Mouse (Mus musculus) forebrain, embryonic 16.5 days (tissue): ENCODE data around the gene Arhgap44. TPM values are rescaled to one million over a fixed set of nuclear protein-coding genes. Genes with fewer than 3 reads are reported as not detected.

Experiments
- ATAC-seq: fragments of 200-750 bp; cut with Nextera tagmentation; 2 replicates; pipeline ENCODE4 v1.8.0; 2017; ENCODE audit warnings: mild to moderate bottlenecking, moderate library complexity
- H3K27ac ChIP-seq: fragments of 300-500 bp; sonication (generic); 2 replicates; pipeline ENCODE4 v1.5.1; 2014; ENCODE audit warnings: low read length, control low read depth
- H3K27me3 ChIP-seq: fragments of 300-500 bp; sonication (generic); replicated peaks from 2 replicates; pipeline ENCODE4 v1.6.1; 2014; ENCODE audit warnings: low read length; ENCODE audit not compliant: control insufficient read depth, insufficient read depth
- H3K36me3 ChIP-seq: fragments of 300-500 bp; sonication (generic); 2 replicates; pipeline ENCODE4 v1.6.1; 2014; ENCODE audit not compliant: control insufficient read depth, insufficient read depth
- H3K4me1 ChIP-seq: fragments of 300-500 bp; sonication (generic); replicated peaks from 2 replicates; pipeline ENCODE4 v1.6.1; 2014; ENCODE audit warnings: low read length; ENCODE audit not compliant: control insufficient read depth, insufficient read depth
- H3K4me2 ChIP-seq: fragments of 300-500 bp; sonication (generic); 2 replicates; pipeline ENCODE4 v1.6.1; 2014; ENCODE audit warnings: mild to moderate bottlenecking, low read length, control low read depth
- H3K4me3 ChIP-seq: fragments of 300-500 bp; sonication (generic); replicated peaks from 2 replicates; pipeline ENCODE4 v1.5.1; 2014; ENCODE audit warnings: mild to moderate bottlenecking, low read length, control low read depth
- H3K9ac ChIP-seq: fragments of 300-500 bp; sonication (generic); replicated peaks from 2 replicates; pipeline ENCODE4 v1.6.1; 2014; ENCODE audit warnings: low read depth, low read length, control low read depth
- H3K9me3 ChIP-seq: fragments of 300-500 bp; sonication (generic); 2 replicates; pipeline ENCODE4 v1.6.1; 2016; ENCODE audit warnings: low read length; ENCODE audit not compliant: control insufficient read depth
- WGBS: fragments of 180-500 bp; shearing (Covaris S2); extraction: QIAGEN DNeasy Blood & Tissue Kit; methylation state at CpG from one replicate; pipeline ENCODE4 v1.1.7; 2014; 5-methylcytosine and 5-hydroxymethylcytosine counted together
- polyA plus RNA-seq: library from polyadenylated mRNA; unstranded; fragments of >200 nt; fragmentation: Nextera tagmentation; extraction: Ambion mirVana; gene quantifications from 2 replicates; pipeline ENCODE4 v1.2.1, GENCODE M21; 2015

The Arhgap44 gene
- polyA plus RNA-seq, 1 experiment from 2014 or later = 12.4 TPM

- peak; percentile 100 for ATAC-seq
- H3K4me1 ChIP-seq = peaks cover 14% of the 10 kb centered on the region
- peak within 1 kb of the TSS; percentile 50; the same call in 1 of the 2 replicates for H3K27ac ChIP-seq
- no peaks in the 10 kb centered on the region for H3K9me3 ChIP-seq
- peak within 1 kb of the TSS; percentile 75 for H3K9ac ChIP-seq
- under 1% methylated on average over 65 of the region's 65 CpGs for WGBS
- H3K27me3 ChIP-seq = no peaks in the 10 kb centered on the region; the same call in 1 of the 2 replicates
- peak within 1 kb of the TSS; percentile 81 for H3K4me2 ChIP-seq
- peaks cover 6% of the 10 kb centered on the region; the same call in 1 of the 2 replicates for H3K36me3 ChIP-seq
- H3K4me3 ChIP-seq = peak within 1 kb of the TSS; percentile 86
These were observed 183.9 kb downstream of the Arhgap44 start, which contains the start of gene Elac2 for GRCm38 (mm10) chr11:64978720-64979488. Gene Elac2 (plus strand): TSS chr11:64979038.

DNA sequence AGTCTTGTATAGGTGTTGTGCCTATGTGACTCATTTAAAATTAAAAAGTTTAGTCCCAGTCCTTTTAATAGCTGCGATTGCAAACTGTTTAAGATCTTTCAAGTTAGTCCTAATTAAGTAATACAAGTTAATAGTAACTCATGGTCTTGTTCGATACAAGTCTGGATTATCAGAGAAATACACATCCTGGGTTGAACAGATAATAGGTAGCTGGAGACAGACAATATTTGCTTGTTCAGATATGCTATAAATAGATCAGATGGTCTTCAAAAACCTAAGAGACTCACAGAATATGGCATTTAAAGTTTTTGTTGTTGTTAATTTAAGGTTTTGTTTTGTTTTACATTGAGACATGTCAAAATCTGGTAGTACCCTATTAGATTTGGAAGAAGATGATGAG lies 190.3 kb downstream of the Arhgap44 start:
- peaks cover 3% of the 10 kb centered on the region; the same call in 1 of the 2 replicates for H3K4me1 ChIP-seq
- no peak overlapping the region for H3K9ac ChIP-seq
- no peak overlapping the region for H3K27ac ChIP-seq
- no peaks in the 10 kb centered on the region for H3K9me3 ChIP-seq
- no peak overlapping the region for H3K4me3 ChIP-seq
- H3K36me3 ChIP-seq = no peaks in the 10 kb centered on the region
- WGBS = 69% methylated on average over 2 of the region's 2 CpGs
- no peak overlapping the region for H3K4me2 ChIP-seq
- no peak for ATAC-seq
- H3K27me3 ChIP-seq = peaks cover 11% of the 10 kb centered on the region

DNA sequence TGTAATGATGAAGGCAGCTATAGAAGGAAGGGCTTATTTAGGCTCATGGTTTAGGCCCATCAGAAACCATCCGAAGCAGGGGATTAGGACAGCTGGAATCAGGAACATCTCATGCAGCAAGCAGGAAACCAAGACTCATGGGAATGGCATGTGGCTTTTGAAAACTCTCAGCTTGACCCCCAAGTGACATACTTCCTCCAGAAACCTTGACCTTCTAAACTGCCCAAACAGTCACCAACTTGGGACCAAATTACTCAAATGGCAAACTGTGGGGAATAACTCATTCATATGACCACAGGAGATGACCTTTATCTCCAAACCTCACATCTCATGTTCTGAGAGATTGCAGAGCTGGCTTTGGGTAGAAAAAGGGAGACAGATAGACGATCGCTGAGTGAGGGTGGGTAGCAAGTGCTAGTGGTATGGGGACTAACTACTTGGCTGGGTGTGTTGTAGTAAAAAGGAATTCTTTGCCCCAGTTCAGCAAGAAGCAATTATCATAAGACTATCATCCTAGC lies 191.2 kb downstream of the Arhgap44 start:
- Histone ChIP-seq H3K36me3 (no peaks in the 10 kb centered on the region), H3K4me3 (no peak overlapping the region), H3K4me2 (no peak overlapping the region), H3K27me3 (peaks cover 11% of the 10 kb centered on the region), H3K27ac (no peak overlapping the region), H3K4me1 (peaks cover 3% of the 10 kb centered on the region; the same call in 1 of the 2 replicates), H3K9ac (no peak overlapping the region), H3K9me3 (no peaks in the 10 kb centered on the region)
- no peak for ATAC-seq
- WGBS = 75% methylated on average over 3 of the region's 3 CpGs

- no peak for ATAC-seq
- 63% methylated on average over 4 of the region's 4 CpGs for WGBS
- Histone ChIP-seq H3K9me3 (no peaks in the 10 kb centered on the region), H3K36me3 (no peaks in the 10 kb centered on the region), H3K4me1 (peaks cover 3% of the 10 kb centered on the region; the same call in 1 of the 2 replicates), H3K9ac (no peak overlapping the region), H3K27ac (no peak overlapping the region), H3K4me2 (no peak overlapping the region), H3K27me3 (peaks cover 11% of the 10 kb centered on the region), H3K4me3 (no peak overlapping the region)
These were observed 193.8 kb downstream of the Arhgap44 start for GRCm38 (mm10) chr11:64968939-64969342.

DNA sequence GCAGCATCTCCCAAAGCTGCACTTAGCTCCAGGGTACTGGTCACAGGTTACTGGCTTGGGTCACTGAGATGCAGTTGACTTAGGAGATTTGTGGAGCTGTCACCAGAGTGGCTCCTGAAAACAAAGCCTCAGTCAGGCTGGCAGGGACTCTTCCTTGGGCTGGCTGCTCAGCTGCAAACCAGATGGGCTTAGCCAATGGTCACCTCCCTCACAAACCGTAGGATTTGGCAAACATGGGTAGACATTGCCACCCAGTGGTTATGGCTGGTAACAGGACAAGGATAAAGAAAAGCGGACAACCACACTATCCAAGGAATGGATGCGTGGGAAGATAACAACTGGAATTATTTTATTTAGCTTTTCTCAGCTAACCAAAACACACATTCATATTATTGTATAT lies 194.3 kb downstream of the Arhgap44 start:
- no peaks in the 10 kb centered on the region for H3K9me3 ChIP-seq
- H3K4me2 ChIP-seq = no peak overlapping the region
- no peaks in the 10 kb centered on the region for H3K36me3 ChIP-seq
- H3K27me3 ChIP-seq = peaks cover 11% of the 10 kb centered on the region
- H3K4me1 ChIP-seq = peaks cover 3% of the 10 kb centered on the region; the same call in 1 of the 2 replicates
- H3K4me3 ChIP-seq = no peak overlapping the region
- H3K27ac ChIP-seq = no peak overlapping the region
- 2% methylated on average over 3 of the region's 3 CpGs for WGBS
- H3K9ac ChIP-seq = no peak overlapping the region
- peak; percentile 93 for ATAC-seq

DNA sequence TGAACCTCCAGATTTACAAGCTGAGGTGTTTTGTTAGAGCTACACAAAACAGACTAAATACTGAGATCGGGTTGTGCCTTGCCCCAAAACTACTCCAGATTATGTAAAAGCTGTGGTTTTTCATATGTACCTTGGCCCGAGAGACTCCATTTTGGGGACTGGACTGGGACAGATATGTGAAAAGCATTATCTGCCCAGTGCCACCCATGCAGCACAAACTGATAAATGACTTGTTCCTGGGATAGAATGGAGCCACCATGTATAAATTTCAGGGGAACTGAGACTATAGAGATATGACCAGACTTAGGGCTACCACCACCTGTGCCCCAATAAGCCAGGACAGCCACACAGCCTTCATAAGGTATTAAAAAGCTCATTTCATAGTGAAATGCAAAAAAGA lies 200.1 kb downstream of the Arhgap44 start:
- no peaks in the 10 kb centered on the region for H3K36me3 ChIP-seq
- no peak overlapping the region for H3K4me2 ChIP-seq
- no peak for ATAC-seq
- no peaks in the 10 kb centered on the region for H3K27me3 ChIP-seq
- H3K4me1 ChIP-seq = no peaks in the 10 kb centered on the region
- no peak overlapping the region for H3K4me3 ChIP-seq
- no peak overlapping the region for H3K27ac ChIP-seq
- H3K9me3 ChIP-seq = no peaks in the 10 kb centered on the region
- H3K9ac ChIP-seq = no peak overlapping the region
- 90% methylated on average over 2 of the region's 2 CpGs for WGBS

GRCm38 (mm10) chr11:64956962-64957729 lies 205.6 kb downstream of the Arhgap44 start:
- H3K4me3 ChIP-seq = peak overlapping the region; percentile 28
- no peak overlapping the region for H3K27ac ChIP-seq
- H3K9me3 ChIP-seq = no peaks in the 10 kb centered on the region
- peak overlapping the region; percentile 29; the same call in 1 of the 2 replicates for H3K9ac ChIP-seq
- H3K4me2 ChIP-seq = peak overlapping the region; percentile 61
- ATAC-seq = no peak
- no peaks in the 10 kb centered on the region for H3K36me3 ChIP-seq
- H3K4me1 ChIP-seq = peaks cover 6% of the 10 kb centered on the region
- H3K27me3 ChIP-seq = no peaks in the 10 kb centered on the region
- 4% methylated on average over 16 of the region's 16 CpGs for WGBS
